Mouse (Mus musculus) B cell, adult 2 months (primary cell): ENCODE measurements at regions not wholly inside any gene's neighbourhood (a gene's known extent, or its start where the extent isn't known, plus 50 kb on each side); places are given as distances from the start of the nearest gene placed in this dataset.
A peak's percentile ranks its signal among the peaks of the same experiment; 100 is the strongest.
"Not testable (repeated sequence)": the region's sequence is repeated elsewhere in the genome, so short reads cannot be mapped to it uniquely, and the experiment has no call there.

Experiments used
- DNase-seq, 2 experiments: peaks; one replicate each; pipeline ENCODE4 v3.0.0; 2022

GRCm38 (mm10) chr2:128270377-128271129 is 144.7 kb downstream of the Bcl2l11 start:
- no peak for DNase-seq

DNA sequence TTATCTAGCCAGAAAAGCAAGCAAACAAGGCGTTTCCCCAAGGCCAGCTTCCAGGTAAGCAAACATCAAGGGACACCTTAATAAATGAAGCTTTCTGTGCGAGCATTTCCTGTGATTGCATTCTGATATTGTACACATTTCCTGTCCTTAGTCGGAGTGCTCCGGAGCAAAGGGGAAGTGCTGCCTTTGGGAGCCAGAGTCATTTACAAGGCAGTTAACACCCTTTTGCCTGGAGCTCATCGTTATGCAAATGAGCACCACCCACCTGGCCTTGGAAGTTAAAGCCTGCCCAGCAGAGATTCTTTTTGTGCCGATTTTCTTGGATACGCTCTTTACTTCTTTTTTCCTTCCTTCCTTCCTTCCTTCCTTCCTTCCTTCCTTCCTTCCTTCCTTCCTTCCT is 147.0 kb downstream of the Bcl2l11 start:
- peak; percentile 41 to 49 for DNase-seq

- no peak for DNase-seq
Measured at GRCm38 (mm10) chr2:128273292-128273691, 147.5 kb downstream of the Bcl2l11 start.

- DNase-seq, result no peak
Measured at GRCm38 (mm10) chr2:128276337-128276736, 150.5 kb downstream of the Bcl2l11 start.

DNA sequence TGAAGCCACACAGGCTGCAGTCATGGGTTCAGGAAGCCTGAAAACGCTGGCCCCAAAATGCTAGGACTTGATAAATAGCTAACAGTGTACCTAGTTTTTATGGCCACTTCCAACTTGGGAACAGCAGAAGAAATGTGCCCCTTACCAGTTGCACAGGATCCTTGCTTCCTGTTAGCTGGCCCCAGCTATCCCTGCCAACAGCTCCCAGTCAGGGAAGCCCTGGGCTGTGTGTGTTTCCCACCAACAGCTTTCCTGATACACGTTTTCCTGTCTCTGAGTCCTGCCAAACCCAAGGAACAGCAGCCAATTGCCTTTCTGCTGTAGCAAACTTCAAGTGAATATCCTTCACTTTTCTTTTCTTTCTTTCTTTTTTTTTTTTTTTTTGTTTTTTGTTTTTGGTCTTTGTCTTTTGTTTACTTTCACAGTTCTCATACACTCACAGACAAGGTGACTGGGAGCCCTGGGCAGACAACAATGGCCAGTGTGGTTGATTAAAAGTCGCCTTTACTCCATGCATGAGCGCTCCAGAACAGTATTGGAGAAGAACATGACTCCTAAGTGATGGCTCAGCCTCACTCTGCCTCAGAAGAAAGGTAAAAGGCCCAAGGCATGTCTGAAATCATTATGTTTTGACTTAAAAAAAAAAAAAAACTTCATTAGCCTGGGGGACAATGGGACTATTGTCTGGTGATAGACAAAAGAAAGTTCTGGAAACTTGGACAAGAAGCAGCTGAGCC is 151.7 kb downstream of the Bcl2l11 start:
- DNase-seq, result no peak

DNA sequence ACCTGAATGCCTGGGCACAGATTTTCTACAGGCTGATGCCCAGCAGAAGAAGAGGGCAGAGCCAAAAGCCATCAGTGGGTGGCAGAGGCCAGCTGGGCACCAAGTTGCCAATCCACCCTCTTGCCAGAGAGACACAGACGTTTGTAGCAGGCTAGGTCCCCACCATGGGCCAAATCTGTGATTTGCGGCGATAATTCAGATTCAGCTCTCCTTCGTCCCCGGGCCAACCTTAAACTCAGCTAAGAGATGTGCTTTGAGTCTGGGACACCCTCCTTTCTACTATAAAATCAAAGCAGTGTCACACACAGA is 152.2 kb downstream of the Bcl2l11 start:
- DNase-seq, result no peak

DNA sequence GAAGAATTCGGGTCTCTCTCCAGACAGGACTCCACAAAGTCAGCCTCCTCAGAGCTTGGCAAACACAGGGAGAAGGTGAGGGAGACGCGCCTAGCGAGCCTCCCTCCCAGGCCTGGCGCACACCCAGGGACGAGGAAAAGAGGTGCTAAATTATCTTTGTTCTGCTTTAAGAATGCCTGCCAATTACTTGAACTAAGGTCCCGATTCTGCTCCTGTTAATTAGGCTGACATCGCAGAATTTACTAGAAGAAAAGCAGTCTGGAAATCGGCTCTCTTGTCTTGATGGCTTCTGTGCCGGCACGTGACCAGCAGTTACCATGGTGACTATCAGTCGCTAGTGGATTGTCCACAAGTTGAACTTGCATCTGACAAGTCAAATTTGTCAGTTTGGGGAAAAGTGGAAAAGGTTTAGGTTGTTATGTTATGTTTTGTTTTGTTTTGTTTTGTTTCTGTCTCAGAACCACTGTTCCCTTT is 152.8 kb downstream of the Bcl2l11 start:
- no peak for DNase-seq

DNA sequence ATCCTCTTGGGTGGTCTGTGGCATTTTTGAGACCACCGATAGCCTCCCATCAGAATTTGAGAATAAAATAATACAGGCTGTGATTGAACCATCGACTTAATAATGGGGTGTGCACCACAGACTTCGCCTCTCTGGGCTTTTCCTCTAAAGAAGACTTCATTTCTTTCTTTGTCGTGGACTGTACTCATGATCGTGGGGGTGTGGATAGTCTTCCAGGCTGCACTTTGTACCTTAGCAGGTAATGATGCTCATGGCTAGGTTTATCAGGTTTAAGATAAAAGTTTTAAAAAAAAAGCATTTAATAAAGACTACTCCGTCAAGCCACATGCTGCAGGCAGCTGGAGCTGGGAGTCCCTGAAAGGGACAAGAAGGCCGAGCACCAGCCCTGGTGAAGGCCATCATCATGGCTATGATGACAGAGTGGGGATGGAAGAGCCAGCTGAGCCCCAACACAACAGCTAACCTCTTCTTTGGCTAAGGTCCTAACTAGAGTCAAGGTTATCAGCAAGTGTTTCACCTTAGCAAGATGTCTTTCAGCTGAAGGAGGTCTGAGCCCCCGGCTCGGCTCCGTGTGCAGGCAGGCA is 153.4 kb downstream of the Bcl2l11 start:
- DNase-seq, result no peak

GRCm38 (mm10) chr2:128282591-128282990 is 156.8 kb downstream of the Bcl2l11 start:
- no peak for DNase-seq

GRCm38 (mm10) chr2:128284822-128285421 is 159.1 kb downstream of the Bcl2l11 start:
- no peak for DNase-seq

- DNase-seq, result no peak
Measured at GRCm38 (mm10) chr2:128285457-128285856, 159.6 kb downstream of the Bcl2l11 start.

DNA sequence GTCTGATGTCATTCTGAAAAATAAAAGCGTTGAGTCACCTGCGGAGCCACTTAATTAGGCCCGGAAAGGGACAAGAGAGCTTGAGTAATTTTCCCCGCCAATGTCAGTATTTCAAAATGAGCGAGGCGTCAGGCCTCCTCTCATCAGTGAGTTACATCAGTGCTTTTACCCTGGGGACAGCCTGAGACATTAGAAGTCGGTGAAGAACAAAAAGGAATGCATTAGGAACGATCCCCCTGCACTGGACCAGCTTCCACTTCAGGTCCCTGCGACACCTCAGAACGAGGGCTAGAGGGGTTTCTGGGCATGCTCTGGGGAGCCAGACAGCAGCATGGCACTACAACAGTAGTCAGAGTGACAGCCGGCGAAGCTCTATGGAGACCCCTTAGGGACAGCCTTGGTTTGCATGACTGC is 162.3 kb downstream of the Bcl2l11 start:
- DNase-seq, result no peak

DNA sequence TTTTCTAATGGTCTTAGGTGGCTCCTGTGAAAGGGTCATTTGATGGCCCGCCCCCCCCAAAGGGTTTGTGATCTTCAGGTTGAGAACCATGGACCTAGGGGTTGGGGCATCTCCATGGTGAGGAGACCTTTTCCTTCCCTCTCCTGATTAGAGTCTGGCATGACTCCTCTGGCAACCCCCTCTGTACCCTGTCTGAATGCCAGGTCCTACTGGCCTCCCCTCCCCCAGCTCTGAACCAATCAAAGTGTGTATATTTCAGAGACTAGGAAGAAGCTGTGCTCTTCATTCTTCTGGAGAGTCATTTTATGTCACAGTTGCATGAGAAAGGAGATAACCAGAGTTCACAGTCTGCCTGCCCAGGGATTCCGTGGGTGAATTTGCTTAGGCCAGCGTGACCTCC is 164.8 kb downstream of the Bcl2l11 start:
- DNase-seq, result no peak

- DNase-seq, result no peak
Measured at GRCm38 (mm10) chr2:128294610-128295009, 168.8 kb downstream of the Bcl2l11 start.

GRCm38 (mm10) chr2:128295018-128295424 is 169.2 kb downstream of the Bcl2l11 start:
- DNase-seq, result peak; percentile 86 to 92

DNA sequence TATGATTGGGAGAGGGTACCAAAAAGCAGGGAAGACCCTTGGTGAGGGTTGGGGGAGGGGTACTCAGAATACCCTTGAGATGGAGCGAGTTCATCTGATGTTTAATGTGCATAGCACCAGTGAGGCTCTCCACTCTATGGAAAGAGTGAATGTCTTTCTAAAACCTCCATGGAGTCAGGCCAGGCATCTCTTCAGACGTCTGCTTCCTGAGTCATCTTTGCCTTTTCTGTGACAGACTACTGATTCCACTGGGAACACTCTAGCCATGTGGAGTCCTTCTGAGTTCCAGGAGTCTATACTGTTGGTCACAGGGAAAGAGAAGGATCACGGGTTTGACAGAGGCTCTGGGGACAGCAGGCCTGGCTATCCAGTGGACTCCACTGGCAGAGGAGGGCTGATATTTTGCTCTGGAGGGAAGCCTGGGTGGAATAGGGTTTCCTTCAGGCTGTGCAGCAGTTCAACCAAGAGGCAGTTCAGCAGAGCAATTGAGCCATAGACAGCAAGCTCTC is 169.9 kb downstream of the Bcl2l11 start:
- DNase-seq, result no peak

- DNase-seq, result not testable (repeated sequence)
Measured at GRCm38 (mm10) chr2:128296423-128296822, 170.6 kb downstream of the Bcl2l11 start.

GRCm38 (mm10) chr2:128296897-128297296 is 171.1 kb downstream of the Bcl2l11 start:
- peak; percentile 60 to 64 for DNase-seq

GRCm38 (mm10) chr2:128297821-128298220 is 172.0 kb downstream of the Bcl2l11 start:
- DNase-seq, result no peak

DNA sequence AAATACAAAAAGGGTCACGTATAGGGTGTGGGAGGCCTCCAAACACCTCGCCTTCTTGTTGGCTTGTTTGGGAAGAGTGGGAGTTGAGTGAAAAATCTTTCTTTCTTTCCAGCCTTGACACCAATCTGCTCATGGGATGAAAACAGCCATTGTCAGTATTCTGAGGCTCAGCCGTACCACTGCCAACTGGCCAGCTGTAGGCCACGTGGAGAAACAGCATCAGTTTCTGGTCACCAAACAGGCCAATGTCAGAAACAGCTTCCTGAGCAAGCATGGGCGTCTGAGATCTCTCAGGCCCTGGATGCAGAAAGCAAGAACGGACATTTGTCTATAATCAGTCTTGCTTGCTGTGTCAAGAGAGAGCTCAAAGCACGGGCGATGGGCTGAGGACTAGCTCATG is 173.2 kb downstream of the Bcl2l11 start:
- no peak for DNase-seq

- DNase-seq, result no peak
Measured at GRCm38 (mm10) chr2:128301709-128302108, 175.9 kb downstream of the Bcl2l11 start.

DNA sequence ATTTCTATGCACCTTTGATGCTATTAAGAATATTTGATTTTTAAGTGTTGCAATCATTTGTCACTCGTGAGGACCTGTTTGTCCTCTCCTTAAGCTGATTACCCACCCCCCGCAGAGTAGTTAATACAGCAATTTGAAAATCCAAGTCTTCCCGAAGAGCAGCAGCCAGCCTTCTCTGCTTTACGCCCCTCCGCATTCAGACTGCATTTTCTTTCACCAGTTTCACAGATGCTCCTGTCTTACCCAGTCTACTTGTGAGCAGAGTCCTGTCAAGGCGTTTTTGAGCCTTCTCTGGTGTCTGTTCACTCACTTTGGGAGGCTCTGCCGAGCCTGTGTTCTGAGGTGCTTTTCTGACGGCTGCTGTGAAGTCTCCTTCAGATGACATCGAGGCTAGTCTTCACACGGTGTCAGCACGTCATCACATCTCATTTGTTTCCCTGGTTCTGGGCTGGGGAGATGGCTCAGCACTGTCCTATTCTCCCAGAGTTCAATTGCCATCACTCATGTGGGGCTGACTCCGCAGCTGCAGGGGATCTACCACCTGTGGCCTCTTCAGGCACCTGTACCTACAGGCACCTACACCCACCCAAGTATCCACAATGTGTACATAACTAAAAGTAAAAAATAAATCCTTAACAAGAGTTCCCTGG is 178.3 kb downstream of the Bcl2l11 start:
- no peak for DNase-seq

DNA sequence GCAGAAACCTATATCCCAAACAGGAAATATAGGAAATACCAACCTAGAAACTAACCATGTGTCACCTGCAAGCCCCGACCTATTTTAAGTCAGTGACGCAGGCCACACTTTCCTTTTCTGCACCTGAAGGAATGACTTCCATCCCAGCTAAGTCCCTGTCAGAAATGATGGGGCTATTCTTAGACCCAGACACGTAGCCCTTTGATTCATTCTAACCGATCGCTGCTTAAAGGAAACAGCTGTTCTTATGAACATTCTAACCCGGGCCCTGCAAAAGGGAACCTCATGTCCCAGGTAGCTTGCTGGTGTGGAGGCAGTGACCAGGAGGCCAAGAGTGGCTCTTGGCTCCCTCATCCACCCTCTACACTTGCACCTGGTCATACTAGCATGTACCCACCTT is 180.9 kb downstream of the Bcl2l11 start:
- DNase-seq, result no peak
